Mouse (Mus musculus) cerebellum, adult 2 months (tissue): ENCODE measurements at regions not wholly inside any gene's neighbourhood (a gene's known extent, or its start where the extent isn't known, plus 50 kb on each side); places are given as distances from the start of the nearest gene placed in this dataset.

Experiments used
- CTCF ChIP-seq: fragments of 200-500 bp; IDR thresholded peaks from 2 replicates; pipeline ENCODE4 v1.5.1; 2011; ENCODE audit warnings: low read depth, mild to moderate bottlenecking, control low read depth, low read length, moderate library complexity, borderline replicate concordance; ENCODE audit not compliant: insufficient read depth
- POLR2A ChIP-seq: fragments of 200-500 bp; IDR thresholded peaks from 2 replicates; pipeline ENCODE4 v1.6.1; 2011; ENCODE audit warnings: low read length, control low read depth, borderline replicate concordance; ENCODE audit not compliant: insufficient read depth

DNA sequence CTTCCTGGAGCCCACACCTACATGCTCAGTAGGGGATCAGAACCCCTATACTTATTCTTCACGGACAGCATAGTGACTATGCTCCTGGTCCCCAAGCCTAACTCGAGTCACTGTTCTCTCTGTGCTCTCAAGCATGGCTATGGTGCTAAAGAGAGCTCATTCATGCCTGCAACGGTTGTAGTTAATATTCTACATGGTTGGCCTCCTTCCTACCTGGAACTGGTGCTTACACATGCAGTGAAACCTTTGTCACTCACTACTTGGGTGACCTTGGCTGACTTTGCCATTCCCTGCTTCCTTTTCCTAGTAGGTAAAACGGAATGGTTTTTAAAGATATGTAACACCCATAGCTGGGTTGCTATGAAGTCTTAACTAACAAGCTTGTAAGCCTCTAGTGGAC lies 70.3 kb upstream of the Gadd45a start:
- TF ChIP-seq CTCF: no peak
- no peak for TF ChIP-seq POLR2A
